Mouse (Mus musculus) forebrain, embryonic 16.5 days (tissue): ENCODE results near the gene Med27. TPM values are rescaled to one million over a fixed set of nuclear protein-coding genes. Genes with fewer than 3 reads are reported as not detected.
A peak's percentile ranks its signal among the peaks of the same experiment; 100 is the strongest.

Source experiments
- ATAC-seq: fragments of 200-750 bp; cut with Nextera tagmentation; 2 replicates; pipeline ENCODE4 v1.8.0; 2017; ENCODE audit warnings: mild to moderate bottlenecking, moderate library complexity
- H3K27ac ChIP-seq: fragments of 300-500 bp; sonication (generic); 2 replicates; pipeline ENCODE4 v1.5.1; 2014; ENCODE audit warnings: low read length, control low read depth
- H3K27me3 ChIP-seq: fragments of 300-500 bp; sonication (generic); replicated peaks from 2 replicates; pipeline ENCODE4 v1.6.1; 2014; ENCODE audit warnings: low read length; ENCODE audit not compliant: control insufficient read depth, insufficient read depth
- H3K36me3 ChIP-seq: fragments of 300-500 bp; sonication (generic); 2 replicates; pipeline ENCODE4 v1.6.1; 2014; ENCODE audit not compliant: control insufficient read depth, insufficient read depth
- H3K4me1 ChIP-seq: fragments of 300-500 bp; sonication (generic); replicated peaks from 2 replicates; pipeline ENCODE4 v1.6.1; 2014; ENCODE audit warnings: low read length; ENCODE audit not compliant: control insufficient read depth, insufficient read depth
- H3K4me2 ChIP-seq: fragments of 300-500 bp; sonication (generic); 2 replicates; pipeline ENCODE4 v1.6.1; 2014; ENCODE audit warnings: mild to moderate bottlenecking, low read length, control low read depth
- H3K4me3 ChIP-seq: fragments of 300-500 bp; sonication (generic); replicated peaks from 2 replicates; pipeline ENCODE4 v1.5.1; 2014; ENCODE audit warnings: mild to moderate bottlenecking, low read length, control low read depth
- H3K9ac ChIP-seq: fragments of 300-500 bp; sonication (generic); replicated peaks from 2 replicates; pipeline ENCODE4 v1.6.1; 2014; ENCODE audit warnings: low read depth, low read length, control low read depth
- H3K9me3 ChIP-seq: fragments of 300-500 bp; sonication (generic); 2 replicates; pipeline ENCODE4 v1.6.1; 2016; ENCODE audit warnings: low read length; ENCODE audit not compliant: control insufficient read depth
- WGBS: fragments of 180-500 bp; shearing (Covaris S2); extraction: QIAGEN DNeasy Blood & Tissue Kit; methylation state at CpG from one replicate; pipeline ENCODE4 v1.1.7; 2014; 5-methylcytosine and 5-hydroxymethylcytosine counted together
- polyA plus RNA-seq: library from polyadenylated mRNA; unstranded; fragments of >200 nt; fragmentation: Nextera tagmentation; extraction: Ambion mirVana; gene quantifications from 2 replicates; pipeline ENCODE4 v1.2.1, GENCODE M21; 2015

Gene Med27
- polyA plus RNA-seq, 1 experiment from 2014 or later: 95.3 TPM

DNA sequence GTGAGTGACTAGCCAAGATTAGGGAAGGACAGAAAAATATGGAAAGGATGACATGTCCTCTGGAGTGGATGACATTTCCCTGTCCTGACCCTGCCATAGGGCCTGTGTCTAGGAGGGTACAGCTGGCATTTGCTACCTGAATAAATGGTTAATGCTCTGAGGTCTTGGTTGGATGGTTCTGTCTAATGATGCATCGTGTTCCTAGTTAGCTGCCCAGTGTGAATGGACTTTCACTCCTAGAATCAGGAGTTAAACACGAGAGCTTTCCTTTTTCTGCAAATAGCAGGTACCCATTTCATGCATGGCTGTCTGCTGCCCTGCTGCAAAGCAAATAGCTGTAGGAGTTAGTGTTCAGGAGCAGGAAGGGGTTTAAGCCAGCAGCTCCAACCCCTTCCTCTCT, 141.0 kb downstream of the Med27 start:
- no peak overlapping the region for H3K27ac ChIP-seq
- H3K9ac ChIP-seq: no peak overlapping the region
- ATAC-seq: no peak
- no peak overlapping the region for H3K4me2 ChIP-seq
- WGBS: 50% methylated on average over 2 of the region's 2 CpGs
- H3K27me3 ChIP-seq: no peaks in the 10 kb centered on the region
- H3K4me1 ChIP-seq: peaks cover 45% of the 10 kb centered on the region
- no peaks in the 10 kb centered on the region for H3K36me3 ChIP-seq
- H3K4me3 ChIP-seq: no peak overlapping the region
- no peaks in the 10 kb centered on the region for H3K9me3 ChIP-seq

DNA sequence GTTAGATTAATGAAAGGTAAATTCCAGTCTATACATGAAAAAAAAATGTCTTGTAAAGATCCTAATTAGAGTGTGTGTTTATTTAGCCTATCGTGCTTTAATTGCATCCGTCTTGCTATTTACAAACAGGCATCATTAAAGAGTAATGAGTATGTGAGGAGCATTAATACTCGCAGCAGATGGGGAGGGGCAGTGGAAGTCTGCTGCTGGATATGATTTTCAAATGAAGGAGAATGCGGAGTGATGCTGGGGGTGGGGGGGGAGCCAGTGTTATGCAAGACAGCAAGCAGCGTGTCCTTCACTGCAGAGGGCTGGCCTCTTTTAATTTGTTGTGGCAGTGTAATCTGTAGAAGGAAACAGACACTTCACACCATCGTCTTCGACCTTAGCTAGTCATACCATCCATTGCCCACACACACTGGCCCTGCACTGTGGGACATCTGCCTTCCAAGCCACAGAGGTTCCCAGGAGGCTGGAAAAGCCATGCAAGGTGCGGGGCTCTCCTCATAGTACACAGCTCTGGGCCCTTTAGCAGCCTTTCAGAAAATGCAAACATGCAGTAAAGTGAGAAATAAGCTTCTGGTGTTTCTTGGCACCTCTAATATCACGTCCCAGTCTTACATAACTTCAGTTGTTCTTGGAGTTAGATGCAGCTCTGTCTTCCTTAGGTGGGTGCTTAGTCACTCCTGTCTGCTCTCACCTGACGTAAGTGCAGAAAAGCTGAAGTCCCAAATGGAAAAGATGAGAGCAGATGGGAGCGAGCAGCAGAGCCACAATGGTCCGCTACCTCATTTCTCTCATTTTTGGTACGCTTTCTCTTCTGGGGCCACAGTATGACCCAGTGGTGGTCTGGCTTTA, 142.0 kb downstream of the Med27 start:
- no peak; the same call in 1 of the 2 replicates for ATAC-seq
- H3K9ac ChIP-seq: no peak overlapping the region
- H3K4me3 ChIP-seq: no peak overlapping the region
- peaks cover 45% of the 10 kb centered on the region for H3K4me1 ChIP-seq
- H3K27ac ChIP-seq: 0 out of 2 replicates have a peak overlapping the region, but pooled peaks have one; percentile 39
- H3K27me3 ChIP-seq: no peaks in the 10 kb centered on the region
- 39% methylated on average over 13 of the region's 13 CpGs for WGBS
- no peak overlapping the region for H3K4me2 ChIP-seq
- H3K36me3 ChIP-seq: no peaks in the 10 kb centered on the region
- no peaks in the 10 kb centered on the region for H3K9me3 ChIP-seq

DNA sequence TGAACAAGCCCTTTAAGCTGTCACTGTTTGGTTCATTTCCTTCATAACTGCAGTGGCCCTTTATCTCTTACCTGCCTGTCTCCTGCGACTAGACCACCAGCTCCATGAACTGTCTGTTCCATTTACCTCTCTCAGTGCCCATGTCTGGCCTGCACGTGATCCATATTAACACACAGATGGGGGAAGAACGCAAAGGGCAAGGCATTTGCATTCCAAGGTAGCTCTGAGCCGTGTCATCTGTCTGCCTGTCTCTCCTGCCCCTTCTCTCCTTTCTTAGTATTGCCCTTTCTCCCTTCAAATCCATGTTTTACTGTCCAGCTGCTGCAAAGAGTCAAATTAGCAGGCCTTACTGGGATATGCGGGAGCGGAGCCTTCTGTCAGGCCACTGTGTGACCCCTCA, 145.0 kb downstream of the Med27 start:
- ATAC-seq: no peak
- H3K4me3 ChIP-seq: no peak overlapping the region
- no peak overlapping the region for H3K4me2 ChIP-seq
- H3K36me3 ChIP-seq: no peaks in the 10 kb centered on the region
- H3K4me1 ChIP-seq: peaks cover 47% of the 10 kb centered on the region
- WGBS: 87% methylated on average over 6 of the region's 6 CpGs
- H3K9ac ChIP-seq: no peak overlapping the region
- H3K9me3 ChIP-seq: no peaks in the 10 kb centered on the region
- no peak overlapping the region for H3K27ac ChIP-seq
- no peaks in the 10 kb centered on the region for H3K27me3 ChIP-seq

DNA sequence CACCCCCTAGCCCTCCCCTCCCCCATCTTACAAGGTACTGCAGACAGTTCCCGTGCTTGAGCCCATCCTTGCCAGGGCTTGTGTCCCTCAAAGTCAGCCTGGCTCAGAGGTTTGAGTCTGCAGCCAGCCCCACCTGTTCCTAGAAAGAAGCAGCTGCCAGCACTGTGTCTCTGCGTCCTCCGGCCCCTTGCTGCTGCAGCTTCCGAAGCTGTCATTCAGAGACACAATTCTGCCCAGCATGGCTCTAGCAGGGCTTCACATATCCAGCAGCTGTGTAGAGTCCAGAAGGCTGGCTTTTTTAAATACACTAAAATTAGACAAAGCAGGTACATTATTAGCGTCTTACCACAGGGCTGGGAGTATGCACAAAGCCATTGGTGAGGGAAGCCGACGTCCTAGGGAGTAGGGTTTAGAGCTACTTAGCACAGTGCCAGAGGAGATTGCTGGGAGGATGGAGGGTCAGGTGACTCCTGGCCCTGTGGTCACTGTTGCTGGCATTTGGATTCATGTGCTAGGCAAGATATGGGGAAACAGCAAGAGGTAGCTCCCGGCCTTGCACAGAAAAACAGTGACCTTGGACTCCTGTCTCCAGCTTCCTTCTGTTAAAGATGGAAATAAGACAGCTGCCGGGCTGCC, 146.9 kb downstream of the Med27 start:
- H3K27ac ChIP-seq: peak overlapping the region; percentile 39; the same call in 1 of the 2 replicates
- ATAC-seq: peak; percentile 63
- no peak overlapping the region for H3K4me3 ChIP-seq
- WGBS: 14% methylated on average over 9 of the region's 9 CpGs
- H3K9ac ChIP-seq: no peak overlapping the region
- no peaks in the 10 kb centered on the region for H3K27me3 ChIP-seq
- no peak overlapping the region for H3K4me2 ChIP-seq
- peaks cover 30% of the 10 kb centered on the region for H3K4me1 ChIP-seq
- H3K9me3 ChIP-seq: no peaks in the 10 kb centered on the region
- H3K36me3 ChIP-seq: no peaks in the 10 kb centered on the region

DNA sequence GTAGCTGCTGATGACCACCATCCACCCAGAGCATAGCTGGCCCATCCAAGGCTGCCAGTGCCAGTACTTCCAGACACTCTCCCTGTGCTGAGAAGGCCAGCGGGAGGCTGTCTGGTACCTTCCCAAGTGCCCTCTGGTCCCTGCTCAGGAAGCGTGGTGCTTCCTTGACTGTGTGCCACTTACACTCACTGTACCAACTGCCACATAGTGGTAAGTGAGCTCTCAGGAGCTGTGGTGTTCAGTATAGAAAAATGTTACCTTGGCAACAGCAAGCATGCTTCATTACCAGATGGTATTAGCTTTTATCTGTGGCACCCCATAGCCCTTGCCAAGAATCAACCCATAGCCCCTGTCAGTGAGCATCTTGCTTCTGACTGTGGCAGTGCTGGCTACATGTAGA, 148.7 kb downstream of the Med27 start:
- Histone ChIP-seq H3K4me1 (peaks cover 22% of the 10 kb centered on the region), H3K4me2 (no peak overlapping the region), H3K27ac (peak overlapping the region; percentile 64), H3K36me3 (no peaks in the 10 kb centered on the region), H3K4me3 (no peak overlapping the region), H3K9ac (no peak overlapping the region), H3K9me3 (no peaks in the 10 kb centered on the region), H3K27me3 (no peaks in the 10 kb centered on the region)
- peak; percentile 72 for ATAC-seq
- WGBS: 47% methylated on average over 2 of the region's 2 CpGs

DNA sequence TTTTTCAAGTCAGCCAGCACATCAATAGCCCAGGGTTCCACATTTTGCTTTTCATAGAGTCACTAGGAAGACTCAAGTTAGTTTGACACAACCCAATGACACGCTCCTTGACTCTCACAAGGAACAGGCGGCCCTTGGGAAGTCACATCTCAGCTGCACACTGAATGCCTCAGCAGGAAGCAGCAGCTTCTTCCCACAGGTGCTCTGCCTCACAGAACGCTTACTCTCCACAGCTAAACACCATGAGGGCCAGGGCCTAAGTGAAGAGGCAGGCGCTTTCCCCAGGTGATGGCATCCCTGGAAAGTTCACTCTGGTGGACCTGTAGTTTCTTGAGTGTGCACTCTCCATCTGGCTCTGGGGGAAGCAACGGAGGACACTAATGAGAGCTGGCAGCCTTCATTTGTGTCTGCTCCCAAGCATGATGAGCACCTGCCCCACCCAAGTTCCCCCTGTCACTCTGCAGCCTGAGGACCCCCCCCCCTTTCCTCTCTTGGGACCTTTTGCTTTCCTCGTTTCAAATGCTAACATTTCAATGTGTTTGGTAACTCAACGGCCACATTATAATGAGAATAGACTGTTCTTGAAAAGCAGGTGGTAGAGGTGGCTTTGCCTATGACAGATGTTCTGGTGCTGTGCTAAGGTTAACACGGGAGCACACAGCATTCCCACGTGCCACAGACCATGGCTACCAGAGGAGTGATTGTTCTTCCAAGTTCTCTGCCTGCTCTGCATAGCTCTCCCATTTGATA, 154.2 kb downstream of the Med27 start:
- H3K27me3 ChIP-seq: no peaks in the 10 kb centered on the region
- no peaks in the 10 kb centered on the region; the same call in 1 of the 2 replicates for H3K4me1 ChIP-seq
- no peak overlapping the region for H3K4me2 ChIP-seq
- ATAC-seq: no peak
- no peaks in the 10 kb centered on the region for H3K9me3 ChIP-seq
- no peaks in the 10 kb centered on the region for H3K36me3 ChIP-seq
- no peak overlapping the region for H3K9ac ChIP-seq
- WGBS: 61% methylated on average over 9 of the region's 9 CpGs
- no peak overlapping the region for H3K27ac ChIP-seq
- H3K4me3 ChIP-seq: no peak overlapping the region

DNA sequence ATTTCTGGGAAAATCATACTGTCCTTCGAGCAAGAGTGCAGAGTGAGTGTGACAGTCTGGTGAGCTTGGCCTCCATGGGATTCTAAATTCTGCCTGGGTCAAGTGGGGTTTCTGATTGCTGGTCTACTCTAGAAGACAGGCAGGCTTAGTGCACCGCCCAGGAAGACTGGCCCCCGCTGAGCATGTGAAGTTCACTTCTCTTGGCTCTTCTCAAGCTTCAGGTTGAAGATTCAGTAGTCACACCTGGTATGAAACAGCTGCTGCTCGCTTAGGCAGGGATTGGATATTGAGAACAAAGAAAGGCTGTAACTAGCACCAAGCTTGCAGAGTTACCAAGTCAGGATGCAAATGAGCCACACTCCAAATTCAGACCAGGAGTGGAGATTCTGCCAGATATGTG, 154.8 kb downstream of the Med27 start:
- no peaks in the 10 kb centered on the region for H3K4me1 ChIP-seq
- no peak overlapping the region for H3K4me3 ChIP-seq
- H3K9ac ChIP-seq: no peak overlapping the region
- H3K36me3 ChIP-seq: no peaks in the 10 kb centered on the region
- no peak overlapping the region for H3K27ac ChIP-seq
- no peaks in the 10 kb centered on the region for H3K9me3 ChIP-seq
- no peak for ATAC-seq
- H3K4me2 ChIP-seq: no peak overlapping the region
- WGBS: 85% methylated on average over 4 of the region's 4 CpGs
- no peaks in the 10 kb centered on the region for H3K27me3 ChIP-seq

DNA sequence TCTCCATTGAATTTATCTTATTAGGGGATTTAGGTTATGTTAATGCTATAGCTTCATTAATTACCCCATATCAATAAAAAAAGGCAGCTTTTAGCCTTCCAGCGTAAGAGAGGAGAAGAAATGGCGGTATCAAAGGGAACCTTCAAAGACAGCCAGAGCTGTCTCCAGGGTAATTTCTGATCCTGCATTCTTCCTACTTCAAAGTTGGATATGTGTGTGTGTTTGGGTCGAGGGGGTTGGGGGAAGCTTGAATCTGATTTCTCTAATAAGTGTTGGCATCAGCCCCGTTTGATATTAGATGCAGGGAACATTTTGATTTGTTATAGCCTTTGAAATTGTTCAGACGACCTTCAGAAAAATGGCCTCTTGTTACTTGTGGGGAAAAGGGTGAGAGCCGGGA, 158.2 kb downstream of the Med27 start:
- Histone ChIP-seq H3K36me3 (no peaks in the 10 kb centered on the region), H3K4me2 (no peak overlapping the region), H3K9me3 (no peaks in the 10 kb centered on the region), H3K4me3 (no peak overlapping the region), H3K27me3 (no peaks in the 10 kb centered on the region), H3K9ac (no peak overlapping the region), H3K4me1 (no peaks in the 10 kb centered on the region), H3K27ac (no peak overlapping the region)
- WGBS: 55% methylated on average over 6 of the region's 6 CpGs
- ATAC-seq: no peak

DNA sequence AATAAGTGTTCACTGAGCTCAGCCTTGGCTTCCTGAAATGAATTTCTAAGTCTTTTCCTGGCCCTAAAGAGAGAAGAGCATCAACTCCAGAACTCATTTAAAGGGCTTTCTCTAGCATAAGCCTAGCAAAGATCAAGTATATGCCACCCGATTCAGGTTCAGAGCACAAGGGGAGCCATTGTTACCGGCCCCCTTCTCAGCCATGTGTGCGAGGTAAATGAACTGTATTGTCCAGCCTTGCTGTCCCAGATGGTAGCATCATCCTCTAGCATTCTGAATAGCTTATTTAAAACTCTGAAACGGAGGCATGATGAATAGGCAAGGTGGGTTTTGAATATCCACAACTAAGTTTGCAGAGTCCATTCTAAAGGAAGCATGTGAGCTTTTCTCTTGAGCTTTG, 159.8 kb downstream of the Med27 start:
- Histone ChIP-seq H3K4me3 (no peak overlapping the region), H3K9ac (no peak overlapping the region), H3K4me1 (no peaks in the 10 kb centered on the region), H3K4me2 (no peak overlapping the region), H3K27me3 (no peaks in the 10 kb centered on the region), H3K9me3 (no peaks in the 10 kb centered on the region), H3K36me3 (no peaks in the 10 kb centered on the region), H3K27ac (no peak overlapping the region)
- ATAC-seq: no peak
- WGBS: 39% methylated on average over 4 of the region's 4 CpGs
